In the genomic region with DNA sequence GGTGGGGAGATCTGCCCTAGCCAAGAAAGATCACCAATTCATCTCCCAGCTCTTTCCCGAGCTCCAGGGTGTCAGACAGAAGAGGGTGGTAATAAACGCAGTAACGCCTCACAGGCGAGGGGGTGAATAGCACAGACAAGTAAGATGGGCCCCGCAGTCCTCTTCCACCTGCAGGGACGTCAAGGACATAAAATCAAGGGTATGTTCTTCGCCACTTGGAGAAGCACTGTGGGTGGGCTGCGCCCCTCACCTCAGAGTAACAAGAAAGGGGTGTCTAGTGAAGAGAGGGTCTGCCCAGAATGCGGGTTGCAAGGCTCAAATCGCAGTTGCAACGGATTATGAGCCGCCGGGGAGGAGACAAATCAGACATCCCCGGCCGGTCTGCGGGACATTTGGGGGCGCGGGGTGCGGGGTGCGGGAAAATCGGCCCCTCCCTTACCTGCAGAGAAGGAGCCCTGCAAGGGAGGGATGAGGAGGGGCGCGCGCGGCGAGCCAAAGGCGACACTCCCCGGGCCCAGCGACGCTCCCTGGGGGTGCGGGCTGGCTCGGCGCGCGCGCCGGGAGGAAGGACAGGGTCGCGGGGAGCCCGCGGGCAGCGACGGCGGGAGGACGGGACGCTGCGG, we compare ENCODE assay signal across 7 mouse cellular contexts. TPM values are rescaled to one million over a fixed set of nuclear protein-coding genes. Genes with fewer than 3 reads are reported as not detected.
DNase-seq lines count a peak whose midpoint lies in the region; ATAC-seq and TF ChIP-seq lines count a peak whose summit lies in the region.

No protein-coding gene starts in this region.

- peak; percentile 48 for ATAC-seq in lung, embryonic 15.5 days (ENCODE audit: borderline replicate concordance, extremely low read depth, low FRiP score, low TSS enrichment)
- ATAC-seq in erythroid progenitor cell, adult 5-6 weeks (replicated peaks; ENCODE audit: low FRiP score, poor library complexity, severe bottlenecking), result peak; percentile 6; the same call in 1 of the 2 replicates
- peak; percentile 35 for ATAC-seq in kidney, embryonic 16.5 days (ENCODE audit: low FRiP score, low TSS enrichment)
- peak; percentile 20; the same call in 1 of the 2 replicates for ATAC-seq in midbrain, postnatal 0 days (ENCODE audit: low FRiP score)

- no peaks in the 10 kb centered on the region for H3K27me3 ChIP-seq in lung, embryonic 15.5 days
- H3K27me3 ChIP-seq in kidney, embryonic 16.5 days (ENCODE audit: insufficient read depth, low read length), result no peaks in the 10 kb centered on the region
- no peaks in the 10 kb centered on the region for H3K27me3 ChIP-seq in midbrain, postnatal 0 days (ENCODE audit: insufficient read depth, low read length)

- under 1% methylated on average over 38 of the region's 47 CpGs for WGBS in lung, embryonic 15.5 days
- WGBS in kidney, embryonic 16.5 days, result 1% methylated on average over 25 of the region's 47 CpGs
- under 1% methylated on average over 24 of the region's 47 CpGs for WGBS in midbrain, postnatal 0 days

- H3K9ac ChIP-seq in lung, embryonic 15.5 days, result peak overlapping the region; percentile 82
- peak overlapping the region; percentile 91 for H3K9ac ChIP-seq in kidney, embryonic 16.5 days (replicated peaks; ENCODE audit: low read length)
- peak overlapping the region; percentile 94 for H3K9ac ChIP-seq in midbrain, postnatal 0 days (replicated peaks; ENCODE audit: low read length, poor library complexity, severe bottlenecking)

- H3K9me3 ChIP-seq in lung, embryonic 15.5 days, result no peaks in the 10 kb centered on the region
- H3K9me3 ChIP-seq in kidney, embryonic 16.5 days (ENCODE audit: low read length), result no peaks in the 10 kb centered on the region
- no peaks in the 10 kb centered on the region for H3K9me3 ChIP-seq in midbrain, postnatal 0 days (ENCODE audit: low read length)

- no peaks in the 10 kb centered on the region for H3K36me3 ChIP-seq in lung, embryonic 15.5 days
- H3K36me3 ChIP-seq in kidney, embryonic 16.5 days (ENCODE audit: insufficient read depth, low read length), result no peaks in the 10 kb centered on the region
- H3K36me3 ChIP-seq in midbrain, postnatal 0 days (ENCODE audit: insufficient read depth, low read length), result no peaks in the 10 kb centered on the region

- H3K4me2 ChIP-seq in lung, embryonic 15.5 days, result peak overlapping the region; percentile 90
- peak overlapping the region; percentile 89 for H3K4me2 ChIP-seq in kidney, embryonic 16.5 days (replicated peaks; ENCODE audit: low read depth, low read length)
- peak overlapping the region; percentile 78 for H3K4me2 ChIP-seq in midbrain, postnatal 0 days (ENCODE audit: low read depth, low read length, poor library complexity, severe bottlenecking)

- H3K4me3 ChIP-seq in lung, embryonic 15.5 days, result peak overlapping the region; percentile 85
- peak overlapping the region; percentile 82 for H3K4me3 ChIP-seq in kidney, embryonic 16.5 days (ENCODE audit: low read length)
- peak overlapping the region; percentile 93 for H3K4me3 ChIP-seq in midbrain, postnatal 0 days (ENCODE audit: low read depth, low read length)

- H3K4me1 ChIP-seq in lung, embryonic 15.5 days, result peaks cover 50% of the 10 kb centered on the region
- H3K4me1 ChIP-seq in kidney, embryonic 16.5 days (ENCODE audit: insufficient read depth, low read length), result peaks cover 33% of the 10 kb centered on the region
- H3K4me1 ChIP-seq in midbrain, postnatal 0 days (ENCODE audit: insufficient read depth, low read length), result peaks cover 24% of the 10 kb centered on the region

- peak; percentile 23; the same call in 1 of the 2 replicates for TF ChIP-seq CTCF in midbrain, postnatal 0 days (IDR thresholded peaks at IDR 0.05)

- peak overlapping the region; percentile 65 for H3K27ac ChIP-seq in lung, embryonic 15.5 days
- peak overlapping the region; percentile 44; the same call in 1 of the 2 replicates for H3K27ac ChIP-seq in kidney, embryonic 16.5 days (ENCODE audit: low read length)
- peak overlapping the region; percentile 84 for H3K27ac ChIP-seq in midbrain, postnatal 0 days (ENCODE audit: low read depth, low read length)

- DNase-seq in lung, postnatal 14 days, result no peak
- DNase-seq in R1 (ENCODE audit: low read depth, low spot score), result peak; percentile 48
- peak; percentile 53 for DNase-seq in midbrain, postnatal 0 days (ENCODE audit: low spot score)
- DNase-seq in embryo, embryonic 11 days, result no peak

RNA-seq across cellular contexts. Expression of gene Hdac5, which starts 0.5 kb away (rescaled TPM):
- polyA plus RNA-seq in lung, embryonic 15.5 days (2015; fragmentation: Nextera tagmentation; extraction: Ambion mirVana), result 71.3 and 76.7 TPM in 2 replicates
- total RNA-seq in erythroid progenitor cell, adult 5-6 weeks (2015; ENCODE audit: low replicate concordance), result 11.9 and 36.9 TPM in 2 replicates
- total RNA-seq in erythroid progenitor cell, adult 5-6 weeks (2017; ENCODE audit: low replicate concordance), result 6.4 and 9.9 TPM in 2 replicates
- polyA plus RNA-seq in kidney, embryonic 16.5 days (2015; fragmentation: Nextera tagmentation; extraction: Ambion mirVana), result 51.5 and 59.8 TPM in 2 replicates
- 183 and 263 TPM in 2 replicates for total RNA-seq in midbrain, postnatal 0 days (2014; rRNA removed)
- polyA plus RNA-seq in midbrain, postnatal 0 days (2015; fragmentation: Nextera tagmentation; extraction: Ambion mirVana), result 61.9 and 65.9 TPM in 2 replicates

RNA-seq across cellular contexts. Expression of gene BC030867, which starts 19.2 kb away (rescaled TPM):
- 19.9 and 20.4 TPM in 2 replicates for polyA plus RNA-seq in lung, embryonic 15.5 days (2015; fragmentation: Nextera tagmentation; extraction: Ambion mirVana)
- 26.7 and 30.2 TPM in 2 replicates for total RNA-seq in erythroid progenitor cell, adult 5-6 weeks (2015; ENCODE audit: low replicate concordance)
- 14.4 and 14.5 TPM in 2 replicates for total RNA-seq in erythroid progenitor cell, adult 5-6 weeks (2017; ENCODE audit: low replicate concordance)
- 21.2 and 24.6 TPM in 2 replicates for polyA plus RNA-seq in kidney, embryonic 16.5 days (2015; fragmentation: Nextera tagmentation; extraction: Ambion mirVana)
- 2.1 TPM in 2 replicates for total RNA-seq in midbrain, postnatal 0 days (2014; rRNA removed)
- 0.53 and 0.60 TPM in 2 replicates for polyA plus RNA-seq in midbrain, postnatal 0 days (2015; fragmentation: Nextera tagmentation; extraction: Ambion mirVana)

RNA-seq across cellular contexts. Expression of gene Asb16, which starts 39.1 kb away (rescaled TPM):
- 0.09 and 0.10 TPM in 2 replicates for polyA plus RNA-seq in lung, embryonic 15.5 days (2015; fragmentation: Nextera tagmentation; extraction: Ambion mirVana)
- total RNA-seq in erythroid progenitor cell, adult 5-6 weeks (2015; ENCODE audit: low replicate concordance), result not detected in 2 replicates
- not detected in 2 replicates for total RNA-seq in erythroid progenitor cell, adult 5-6 weeks (2017; ENCODE audit: low replicate concordance)
- polyA plus RNA-seq in kidney, embryonic 16.5 days (2015; fragmentation: Nextera tagmentation; extraction: Ambion mirVana), result not detected in 2 replicates
- total RNA-seq in midbrain, postnatal 0 days (2014; rRNA removed), result 2.3 and 2.5 TPM in 2 replicates
- polyA plus RNA-seq in midbrain, postnatal 0 days (2015; fragmentation: Nextera tagmentation; extraction: Ambion mirVana), result 0.28 and 0.32 TPM in 2 replicates

RNA-seq across cellular contexts. Expression of gene G6pc3, which starts 40.0 kb away (rescaled TPM):
- 31.5 and 33.3 TPM in 2 replicates for polyA plus RNA-seq in lung, embryonic 15.5 days (2015; fragmentation: Nextera tagmentation; extraction: Ambion mirVana)
- 4.0 and 14.3 TPM in 2 replicates for total RNA-seq in erythroid progenitor cell, adult 5-6 weeks (2015; ENCODE audit: low replicate concordance)
- total RNA-seq in erythroid progenitor cell, adult 5-6 weeks (2017; ENCODE audit: low replicate concordance), result 4.4 and 8.6 TPM in 2 replicates
- polyA plus RNA-seq in kidney, embryonic 16.5 days (2015; fragmentation: Nextera tagmentation; extraction: Ambion mirVana), result 46.0 and 49.9 TPM in 2 replicates
- 43.1 and 68.5 TPM in 2 replicates for total RNA-seq in midbrain, postnatal 0 days (2014; rRNA removed)
- 42.0 and 48.7 TPM in 2 replicates for polyA plus RNA-seq in midbrain, postnatal 0 days (2015; fragmentation: Nextera tagmentation; extraction: Ambion mirVana)

RNA-seq across cellular contexts. Expression of gene Lsm12, which starts 44.3 kb away (rescaled TPM):
- 112 and 136 TPM in 2 replicates for polyA plus RNA-seq in lung, embryonic 15.5 days (2015; fragmentation: Nextera tagmentation; extraction: Ambion mirVana)
- 60.8 and 82.5 TPM in 2 replicates for total RNA-seq in erythroid progenitor cell, adult 5-6 weeks (2015; ENCODE audit: low replicate concordance)
- 28.0 and 39.7 TPM in 2 replicates for total RNA-seq in erythroid progenitor cell, adult 5-6 weeks (2017; ENCODE audit: low replicate concordance)
- polyA plus RNA-seq in kidney, embryonic 16.5 days (2015; fragmentation: Nextera tagmentation; extraction: Ambion mirVana), result 90.2 and 108 TPM in 2 replicates
- total RNA-seq in midbrain, postnatal 0 days (2014; rRNA removed), result 77.7 and 86.2 TPM in 2 replicates
- 130 and 147 TPM in 2 replicates for polyA plus RNA-seq in midbrain, postnatal 0 days (2015; fragmentation: Nextera tagmentation; extraction: Ambion mirVana)

Comparison
In these comparisons a context has a peak if more than half of its experiments do, and no peak if none do; other contexts are left out.
1. DNase-seq: peak in R1 (single experiment) and midbrain, postnatal 0 days (single experiment); none in lung, postnatal 14 days (single experiment) and embryo, embryonic 11 days (single experiment).
2. RNA of gene BC030867, which starts 19.2 kb away (polyA plus RNA-seq): 21.2 to 24.6 TPM in kidney, embryonic 16.5 days and 19.9 to 20.4 TPM in lung, embryonic 15.5 days; 0.53 to 0.60 TPM in midbrain, postnatal 0 days; every median in the first group is over 10 times any median in the second.
3. Peak in every context shown above with its lines, with median percentiles within 50 percentile points of each other: ATAC-seq, H3K27ac ChIP-seq, H3K4me2 ChIP-seq, H3K4me3 ChIP-seq and H3K9ac ChIP-seq.